Mouse (Mus musculus) right cerebral cortex, postnatal 14 days (tissue): ENCODE results near the gene Cep89.

Source experiments
- DNase-seq: peaks from one replicate; pipeline ENCODE4 v3.0.0; 2022

Cep89 gene

GRCm38 (mm10) chr7:35386525-35386952 lies 10.3 kb upstream of the Cep89 start:
- DNase-seq = no peak

- DNase-seq = no peak
Observed at GRCm38 (mm10) chr7:35388694-35389093, 8.1 kb upstream of the Cep89 start.

DNA sequence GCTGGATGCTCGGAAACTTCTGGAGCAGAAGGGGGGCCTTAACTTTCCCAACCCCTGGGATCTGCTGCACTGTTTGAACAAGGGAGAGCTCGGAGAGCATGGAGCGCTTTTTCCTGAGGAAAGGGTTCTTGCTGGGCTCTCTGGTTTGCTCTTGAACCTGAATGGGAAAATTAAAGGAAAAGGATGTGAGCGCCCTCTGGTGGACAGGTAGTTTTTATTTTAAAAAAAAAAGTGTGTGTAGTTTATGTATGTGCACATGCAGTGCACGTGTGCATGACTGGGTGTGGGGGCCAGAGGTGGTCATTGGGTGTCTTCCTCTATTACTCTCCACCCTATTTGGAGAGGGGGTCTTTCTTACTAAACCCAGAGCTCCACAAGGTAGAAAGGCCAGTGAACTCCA lies 3.9 kb upstream of the Cep89 start:
- DNase-seq = no peak

- no peak for DNase-seq
Observed at GRCm38 (mm10) chr7:35395734-35396456, 940 bp upstream of the Cep89 start.

DNA sequence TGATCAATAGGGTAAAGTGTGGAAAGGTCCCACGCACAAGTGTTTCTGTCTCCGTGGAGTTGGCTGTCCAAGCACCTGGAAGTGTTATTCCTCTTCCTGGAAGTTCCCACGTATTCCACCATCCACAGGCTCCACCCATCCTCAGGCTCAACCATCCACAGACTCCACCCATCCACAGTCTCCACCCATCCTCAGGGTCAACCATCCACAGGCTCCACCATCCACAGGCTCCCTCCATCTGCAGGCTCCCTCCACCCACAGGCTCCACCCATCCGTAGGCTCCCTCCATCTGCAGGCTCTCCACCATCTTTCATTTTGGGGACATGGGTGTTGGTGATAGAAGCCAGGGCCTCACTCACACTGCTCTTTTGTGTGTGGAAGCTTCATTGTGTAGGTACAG lies 4.3 kb downstream of the Cep89 start:
- no peak for DNase-seq

DNA sequence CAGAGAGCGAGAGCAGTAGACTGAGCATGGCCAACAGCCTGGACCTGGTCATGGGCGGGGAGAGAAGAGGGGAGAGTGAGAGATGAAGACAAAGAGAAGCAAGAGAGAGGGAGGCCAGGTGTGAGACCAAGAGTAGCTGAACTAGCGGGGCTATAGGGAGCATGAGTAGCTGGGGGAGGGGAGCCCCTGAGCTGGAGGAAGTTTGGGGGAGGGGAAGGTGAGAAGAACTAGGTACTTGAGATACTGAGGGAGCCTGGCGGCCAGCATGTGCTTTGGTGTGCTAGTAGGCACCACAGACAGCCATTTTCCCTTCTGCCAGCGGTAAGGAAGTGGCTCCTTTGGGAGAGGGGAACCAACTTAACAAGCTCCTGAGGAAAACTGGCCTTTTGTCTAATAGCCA lies 18.4 kb downstream of the Cep89 start:
- DNase-seq = no peak

DNA sequence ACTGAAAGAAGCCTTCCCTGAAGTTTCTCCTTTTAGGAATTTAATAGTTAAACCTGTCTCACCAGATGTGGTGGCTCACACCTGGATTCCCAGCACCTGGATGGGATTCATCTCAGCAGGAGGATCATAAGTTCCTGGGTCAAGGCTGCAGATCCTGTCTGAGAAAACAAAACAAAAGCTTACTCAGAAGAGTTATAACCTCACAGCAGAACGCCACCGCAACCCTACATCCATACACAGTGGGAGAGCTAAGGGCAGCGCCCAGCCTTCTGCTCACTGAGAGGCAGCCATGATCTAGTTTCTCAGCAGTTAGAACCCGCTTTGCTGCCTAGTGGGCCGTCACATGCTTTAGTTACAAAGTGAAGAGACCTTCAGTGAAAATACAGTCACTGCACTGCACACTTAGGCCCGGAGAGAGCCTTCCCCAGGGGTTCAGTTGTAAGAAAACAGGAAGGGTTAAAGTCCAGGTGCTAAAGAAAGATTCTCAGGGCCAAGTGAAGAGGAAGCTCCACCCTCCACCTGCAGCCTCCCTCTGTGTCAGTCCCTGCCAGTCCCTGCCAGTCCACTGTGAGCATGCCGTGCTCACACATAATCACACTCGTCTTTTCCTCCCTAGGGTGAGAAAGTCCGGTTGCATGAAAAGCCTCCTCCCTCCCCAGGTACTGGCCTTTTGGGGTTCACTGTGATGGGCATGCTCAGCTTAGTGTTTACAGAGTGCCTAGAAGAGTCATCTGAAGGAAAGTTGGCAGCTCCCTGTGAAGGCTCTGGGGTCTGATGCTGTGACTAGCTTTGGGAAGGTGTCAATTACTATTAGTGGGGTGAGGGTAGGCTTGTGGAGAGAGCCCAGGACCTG lies 19.2 kb downstream of the Cep89 start:
- DNase-seq = no peak

DNA sequence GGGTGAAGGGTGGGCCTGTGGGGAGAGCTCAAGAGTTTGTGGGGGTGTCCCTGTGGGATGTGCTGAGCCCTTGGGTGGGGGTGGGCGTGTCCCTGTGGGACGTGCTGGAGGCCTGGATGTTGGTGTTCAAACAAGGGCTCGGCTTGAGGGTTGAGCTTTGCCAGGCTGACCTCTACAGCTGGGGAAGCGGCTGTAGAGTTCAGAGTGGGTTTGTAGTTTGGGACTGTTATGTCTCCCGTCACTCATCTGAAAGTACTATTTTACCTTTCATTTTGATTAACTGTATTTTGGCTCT lies 19.8 kb downstream of the Cep89 start:
- no peak for DNase-seq

- DNase-seq = no peak
Observed at GRCm38 (mm10) chr7:35423071-35423470, 26.2 kb downstream of the Cep89 start.

DNA sequence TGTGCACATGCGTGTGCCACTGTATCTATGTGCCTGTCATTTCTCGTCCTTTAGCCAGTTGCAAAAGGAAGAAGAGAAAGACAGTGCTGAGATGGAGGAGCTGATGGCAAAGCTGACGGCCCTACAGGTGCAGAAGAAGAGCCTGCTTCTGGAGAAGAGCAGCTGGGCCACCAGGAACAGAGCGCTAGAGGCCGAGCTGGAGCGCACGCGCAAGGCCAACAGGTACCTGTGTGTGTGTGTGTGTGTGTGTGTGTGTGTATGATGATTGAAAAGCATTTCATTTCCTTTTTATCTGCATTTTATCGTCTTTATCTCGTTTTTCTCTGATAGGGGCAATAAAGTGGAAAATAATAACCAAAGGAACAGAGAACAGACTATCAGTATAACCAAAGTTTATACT lies 31.3 kb downstream of the Cep89 start:
- no peak for DNase-seq

DNA sequence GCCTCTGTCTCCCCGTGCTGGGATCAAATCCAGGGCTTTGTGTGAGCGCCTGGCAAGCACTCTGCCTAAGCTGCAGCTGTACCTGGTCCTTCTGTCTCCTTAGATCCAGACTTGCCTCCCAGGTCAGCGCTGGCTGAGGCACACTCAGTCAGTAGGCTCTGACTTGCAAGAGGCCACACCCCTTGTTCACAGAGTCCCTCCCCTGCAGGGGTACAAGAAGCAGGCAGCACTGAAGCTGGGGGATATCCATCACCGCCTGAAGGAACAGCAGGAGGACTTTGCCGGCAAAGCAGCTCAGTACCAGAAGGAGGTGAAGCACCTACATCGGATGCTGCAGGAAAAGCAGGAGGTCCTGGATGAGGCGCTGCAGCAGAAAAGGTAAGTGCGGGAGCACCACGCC lies 38.4 kb downstream of the Cep89 start:
- no peak for DNase-seq

GRCm38 (mm10) chr7:35447501-35447900 lies 50.7 kb downstream of the Cep89 start:
- no peak for DNase-seq

GRCm38 (mm10) chr7:35447996-35448846 lies 51.4 kb downstream of the Cep89 start, which contains the start of gene Slc7a9:
Gene Slc7a9, plus strand, starts transcription at chr7:35448796.
- no peak for DNase-seq

GRCm38 (mm10) chr7:35448867-35449266 lies 52.0 kb downstream of the Cep89 start:
- DNase-seq = no peak

DNA sequence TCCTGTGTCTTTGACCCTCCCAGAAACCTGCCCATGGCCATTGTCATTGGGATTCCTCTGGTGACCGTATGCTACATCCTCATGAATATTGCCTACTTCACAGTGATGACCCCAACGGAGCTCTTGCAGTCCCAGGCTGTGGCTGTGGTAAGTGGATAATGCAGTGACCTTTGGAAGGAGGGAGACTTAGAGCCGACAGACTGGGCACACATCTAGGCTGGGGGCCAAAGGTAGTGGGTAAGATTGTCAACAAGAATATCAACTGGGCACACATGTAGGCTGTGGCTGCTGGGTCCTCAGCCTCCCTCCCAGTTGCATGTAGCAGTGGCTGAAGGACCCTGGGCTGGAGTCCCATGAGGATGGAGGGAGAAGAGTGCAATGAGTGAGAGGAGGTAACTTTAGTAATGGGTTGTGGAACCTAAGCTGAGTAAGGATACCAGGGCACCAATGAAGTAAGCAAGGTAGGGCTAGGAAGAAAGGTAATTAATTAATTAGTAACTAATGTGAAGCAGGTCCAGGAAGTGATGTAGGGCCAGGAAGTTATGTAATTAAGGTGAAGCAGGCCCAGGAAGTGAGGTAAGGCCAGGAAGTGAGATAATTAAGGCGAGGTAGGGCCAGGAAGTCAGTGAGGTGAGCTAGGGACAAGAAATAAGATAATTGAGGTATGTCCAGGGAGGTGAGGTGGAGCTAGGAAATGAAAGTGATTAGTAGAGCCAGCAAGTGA lies 59.4 kb downstream of the Cep89 start:
- DNase-seq = no peak

GRCm38 (mm10) chr7:35460971-35461370 lies 64.1 kb downstream of the Cep89 start:
- no peak for DNase-seq

DNA sequence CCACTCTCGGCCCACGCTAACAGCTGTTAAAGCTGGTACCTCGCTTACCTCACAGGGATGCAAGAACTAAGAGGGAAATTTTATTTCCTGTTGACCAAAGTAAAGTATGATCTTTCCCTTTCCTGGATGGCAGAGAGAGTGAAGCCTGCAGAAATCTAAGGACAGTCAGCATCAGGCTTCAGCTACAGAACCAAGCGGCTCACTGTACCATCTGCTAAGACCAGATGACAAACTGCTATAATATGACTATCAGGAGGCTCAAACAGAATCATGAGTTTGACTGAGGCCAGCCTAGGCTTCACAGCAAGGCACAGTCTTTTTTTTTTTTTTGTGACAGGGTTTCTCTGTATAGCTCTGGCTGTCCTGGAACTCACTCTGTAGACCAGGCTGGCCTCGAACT lies 68.2 kb downstream of the Cep89 start:
- no peak for DNase-seq

DNA sequence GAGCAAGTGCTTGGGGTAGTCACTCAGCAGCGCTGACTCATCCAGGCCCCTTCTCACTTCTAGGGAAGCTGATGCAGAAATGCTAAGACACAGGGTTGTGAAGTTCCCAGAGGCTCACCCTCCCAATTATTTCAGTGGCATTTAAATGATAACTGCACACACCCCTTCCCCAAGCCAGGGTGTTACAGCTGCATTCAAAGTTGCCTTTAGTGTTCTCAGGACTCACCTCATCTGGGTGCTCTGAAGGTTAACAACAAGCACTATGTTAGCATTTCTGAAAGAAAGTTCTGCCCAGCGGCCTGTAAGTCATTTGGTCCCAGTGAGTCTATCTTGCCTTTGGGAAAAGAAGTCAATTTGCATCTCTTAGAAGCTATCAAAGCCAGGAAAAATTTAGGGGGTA lies 71.0 kb downstream of the Cep89 start:
- no peak for DNase-seq

DNA sequence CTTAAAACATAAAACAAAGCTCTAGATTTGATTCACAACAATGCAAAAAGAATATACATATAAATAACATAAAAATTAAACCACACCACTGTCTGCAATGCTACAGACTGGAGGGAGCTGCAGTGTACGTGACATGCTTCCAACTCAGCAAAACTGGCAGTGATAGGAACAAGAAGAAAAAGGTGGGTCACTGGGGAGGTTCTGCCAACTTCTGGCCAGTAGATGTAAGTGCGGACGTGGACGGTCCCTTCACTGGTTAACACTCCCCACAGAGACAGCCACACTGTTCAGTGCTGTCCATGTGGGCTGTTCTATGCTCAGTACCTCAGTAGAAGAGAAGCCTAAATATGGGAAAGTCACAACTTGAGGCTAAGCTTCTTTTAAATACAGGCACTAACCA lies 74.0 kb downstream of the Cep89 start:
- DNase-seq = no peak

- DNase-seq = no peak
Observed at GRCm38 (mm10) chr7:35476457-35476856, 79.6 kb downstream of the Cep89 start.

DNA sequence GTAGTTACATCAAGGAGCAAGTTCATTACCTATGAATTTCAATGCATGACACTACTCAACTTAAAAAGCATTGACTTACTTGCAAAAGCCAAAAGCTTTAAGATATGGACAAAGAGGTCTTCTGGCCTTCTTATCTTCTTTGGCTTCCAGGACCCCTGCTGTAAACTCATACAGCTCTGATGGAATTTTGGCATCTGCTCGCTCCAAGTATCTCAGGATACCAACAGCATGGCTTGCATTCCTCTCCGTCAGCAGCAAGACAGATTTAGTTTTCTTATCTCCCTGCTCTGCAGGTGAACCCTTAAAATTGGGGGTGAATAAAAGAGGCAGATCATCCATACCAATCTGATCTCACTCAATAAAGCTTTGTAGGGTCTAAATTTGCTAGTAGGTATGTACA lies 88.3 kb downstream of the Cep89 start:
- no peak for DNase-seq

DNA sequence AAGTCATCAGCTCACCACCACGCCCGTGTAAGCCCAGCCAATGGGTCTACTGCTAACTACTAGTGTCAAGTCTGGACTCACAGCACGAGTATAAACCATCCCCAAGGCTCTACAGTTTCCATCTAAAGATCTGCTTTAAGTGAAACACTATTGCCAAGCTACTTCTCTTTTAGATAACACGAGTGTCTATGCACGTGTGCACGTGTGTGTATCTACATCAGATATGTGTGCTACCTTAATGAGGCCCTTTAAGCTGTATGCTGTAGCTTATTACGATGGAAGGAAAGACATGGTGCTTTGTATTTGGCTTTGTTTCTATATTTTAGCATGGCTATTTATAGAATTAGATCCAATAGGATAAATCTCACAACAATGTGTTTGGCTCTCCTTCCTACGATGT lies 89.7 kb downstream of the Cep89 start:
- no peak for DNase-seq
